Mouse (Mus musculus) brain, embryonic 14.5 days (tissue): ENCODE measurements around the gene Xylb. TPM values are rescaled to one million over a fixed set of nuclear protein-coding genes. Genes with fewer than 3 reads are reported as not detected.
"Not testable (repeated sequence)": the region's sequence is repeated elsewhere in the genome, so short reads cannot be mapped to it uniquely, and the experiment has no call there.

Experiments used
- DNase-seq: peaks from one replicate; pipeline ENCODE4 v3.0.0-alpha.2; 2011; ENCODE audit warnings: low read depth
- CTCF ChIP-seq: fragments of 200-500 bp; IDR thresholded peaks from 2 replicates; pipeline ENCODE4 v1.5.1; 2012; ENCODE audit warnings: inconsistent platforms, mild to moderate bottlenecking, moderate library complexity, borderline replicate concordance; ENCODE audit not compliant: insufficient read depth, insufficient read length; ENCODE audit errors: extremely low read depth
- POLR2A ChIP-seq: fragments of 200-500 bp; IDR thresholded peaks from 2 replicates; pipeline ENCODE4 v1.6.1; 2012; ENCODE audit warnings: mild to moderate bottlenecking, inconsistent platforms, borderline replicate concordance; ENCODE audit not compliant: poor library complexity, insufficient read depth, insufficient read length, severe bottlenecking; ENCODE audit errors: extremely low read depth
- polyA plus RNA-seq: library from polyadenylated mRNA; depleted of rRNA; stranded (reverse); fragments of >200 nt; gene quantifications from 2 replicates; pipeline ENCODE4 v1.2.3, GENCODE M21; 2012

The Xylb gene
- polyA plus RNA-seq, 1 experiment, result 6.3 TPM

GRCm38 (mm10) chr9:119346376-119346775, 10.8 kb upstream of the Xylb start:
- TF ChIP-seq CTCF (no peak), POLR2A (no peak)
- no peak for DNase-seq

- no peak for DNase-seq
- no peak for TF ChIP-seq POLR2A
- TF ChIP-seq CTCF, result no peak
Observed at GRCm38 (mm10) chr9:119350531-119350930, 6.7 kb upstream of the Xylb start.

GRCm38 (mm10) chr9:119350947-119351705, 6.1 kb upstream of the Xylb start:
- no peak for DNase-seq
- TF ChIP-seq CTCF (no peak), POLR2A (no peak)

GRCm38 (mm10) chr9:119352060-119352459, 5.1 kb upstream of the Xylb start:
- peak; percentile 61 for DNase-seq
- TF ChIP-seq POLR2A (no peak), CTCF (peak; percentile 72)

- TF ChIP-seq CTCF (no peak), POLR2A (no peak)
- no peak for DNase-seq
Observed at GRCm38 (mm10) chr9:119353926-119354325, 3.3 kb upstream of the Xylb start.

GRCm38 (mm10) chr9:119355943-119356342, 1.2 kb upstream of the Xylb start:
- TF ChIP-seq POLR2A (no peak), CTCF (no peak)
- DNase-seq, result peak; percentile 6

GRCm38 (mm10) chr9:119358058-119358429, 863 bp downstream of the Xylb start:
- DNase-seq, result peak; percentile 9

GRCm38 (mm10) chr9:119361416-119361815, 4.2 kb downstream of the Xylb start:
- TF ChIP-seq POLR2A (no peak), CTCF (no peak)
- DNase-seq, result no peak

More at GRCm38 (mm10) chr9:119358058-119358429, 863 bp downstream of the Xylb start:
- TF ChIP-seq CTCF, result no peak

- DNase-seq, result no peak
- TF ChIP-seq POLR2A, result no peak
- no peak for TF ChIP-seq CTCF
Observed at GRCm38 (mm10) chr9:119363229-119363628, 6.0 kb downstream of the Xylb start.

GRCm38 (mm10) chr9:119365284-119365683, 8.1 kb downstream of the Xylb start, which contains the start of gene Slc22a14:
Slc22a14 (minus strand) TSS chr9:119365553.
- TF ChIP-seq CTCF (no peak), POLR2A (no peak)
- no peak for DNase-seq

GRCm38 (mm10) chr9:119368367-119368766, 11.2 kb downstream of the Xylb start:
- DNase-seq, result no peak
- no peak for TF ChIP-seq POLR2A
- TF ChIP-seq CTCF, result no peak

GRCm38 (mm10) chr9:119370770-119371169, 13.6 kb downstream of the Xylb start:
- DNase-seq, result not testable (repeated sequence)
